Mouse (Mus musculus): ENCODE measurements at regions not wholly inside any gene's neighbourhood (a gene's known extent, or its start where the extent isn't known, plus 50 kb on each side); places are given as distances from the start of the nearest gene placed in this dataset.
"Not testable (repeated sequence)": the region's sequence is repeated elsewhere in the genome, so short reads cannot be mapped to it uniquely, and the experiment has no call there.

DNA sequence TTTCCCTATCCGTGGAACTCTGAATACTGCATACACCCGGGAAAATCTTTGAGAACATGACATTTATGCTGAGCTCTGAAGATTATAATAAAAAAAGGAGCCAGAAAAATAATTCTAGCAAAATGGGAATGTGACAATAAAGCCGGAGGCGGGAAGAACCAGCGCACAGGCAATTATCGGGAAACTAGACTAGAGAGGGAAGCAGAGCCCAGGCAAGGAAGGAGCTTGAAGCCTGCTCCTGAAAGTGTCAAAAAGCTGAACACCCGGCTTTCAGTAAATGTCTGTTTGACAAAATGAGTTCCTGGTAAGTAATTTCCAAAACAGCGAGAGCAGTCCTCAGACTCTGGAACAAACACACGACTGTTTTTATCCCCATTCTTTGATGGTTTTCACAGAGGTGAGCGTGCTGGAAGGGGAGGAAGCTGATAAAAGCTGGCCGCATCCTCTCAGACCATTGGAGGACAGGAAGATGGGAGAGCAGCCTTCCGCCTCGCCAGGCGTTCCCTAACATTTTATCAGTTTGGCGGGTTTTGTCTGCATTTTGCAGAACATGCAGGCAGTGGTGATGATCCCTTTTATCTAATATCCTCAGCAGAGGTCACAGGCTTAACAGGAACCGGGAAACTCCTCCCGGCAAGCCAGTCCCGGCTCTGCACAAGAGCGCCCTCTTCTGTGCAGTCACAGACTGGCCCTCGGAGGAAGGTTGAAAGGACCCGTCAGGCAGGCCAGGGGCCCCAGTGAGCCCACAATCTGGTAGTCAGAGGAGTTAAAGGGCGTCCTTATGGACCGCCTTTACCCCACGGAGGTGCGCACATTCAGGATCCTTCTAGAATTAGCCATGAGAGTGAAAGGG is 201.3 kb upstream of the 1700056E22Rik start:
- DNase-seq (ENCODE audit: low read depth), result peak; percentile 74

GRCm38 (mm10) chr1:184234320-184234988 is 200.4 kb upstream of the 1700056E22Rik start:
- no peak for DNase-seq (ENCODE audit: low read depth)

- DNase-seq (ENCODE audit: low read depth), result no peak
Measured at GRCm38 (mm10) chr1:184233741-184234255, 199.7 kb upstream of the 1700056E22Rik start.

DNA sequence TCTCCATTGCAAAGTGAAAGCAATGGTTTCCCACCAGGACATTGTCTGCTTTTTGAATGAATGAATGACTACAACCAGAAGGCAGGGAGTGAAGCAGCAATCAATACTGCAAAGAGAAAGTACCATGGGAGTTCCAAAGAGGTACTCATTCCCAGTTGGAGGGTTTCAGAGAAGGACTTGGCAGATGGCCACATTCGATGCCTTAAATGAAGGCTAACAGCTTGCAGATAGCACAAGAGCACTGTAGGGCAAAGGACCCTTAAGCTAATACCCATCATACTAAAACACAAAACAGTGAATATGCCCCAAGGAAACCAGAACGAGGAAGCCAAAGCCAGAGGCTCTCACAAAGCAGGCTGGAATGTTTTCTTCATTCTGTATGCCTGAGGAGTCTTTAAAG is 188.2 kb upstream of the 1700056E22Rik start:
- DNase-seq (ENCODE audit: low read depth), result no peak

- no peak for DNase-seq (ENCODE audit: low read depth)
Measured at GRCm38 (mm10) chr1:184221792-184222191, 187.7 kb upstream of the 1700056E22Rik start.

- DNase-seq (ENCODE audit: low read depth), result peak; percentile 19
Measured at GRCm38 (mm10) chr1:184197272-184197671, 163.2 kb upstream of the 1700056E22Rik start.

DNA sequence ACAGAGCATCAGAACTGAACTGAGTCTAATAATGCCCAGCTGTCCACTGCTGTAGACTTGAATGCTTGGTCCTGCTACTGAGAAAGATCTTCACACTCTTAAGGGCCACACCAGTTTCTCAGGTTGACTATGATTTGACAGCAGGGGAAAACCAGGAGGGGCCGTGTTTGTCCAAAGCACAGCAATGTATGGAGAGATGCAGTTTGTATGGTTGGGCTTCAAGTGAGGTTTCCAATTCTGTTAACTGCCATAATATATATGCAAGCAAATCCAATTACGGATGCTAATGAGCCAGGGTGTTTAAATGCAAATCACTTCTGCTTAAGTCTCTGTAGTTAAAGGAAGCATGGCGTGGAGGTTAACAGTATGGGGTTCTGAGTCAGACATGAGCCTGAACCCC is 157.2 kb upstream of the 1700056E22Rik start:
- DNase-seq (ENCODE audit: low read depth), result no peak

- no peak for DNase-seq (ENCODE audit: low read depth)
Measured at GRCm38 (mm10) chr1:184187582-184187981, 153.5 kb upstream of the 1700056E22Rik start.

GRCm38 (mm10) chr1:184182163-184182562 is 148.1 kb upstream of the 1700056E22Rik start:
- peak; percentile 27 for DNase-seq (ENCODE audit: low read depth)

DNA sequence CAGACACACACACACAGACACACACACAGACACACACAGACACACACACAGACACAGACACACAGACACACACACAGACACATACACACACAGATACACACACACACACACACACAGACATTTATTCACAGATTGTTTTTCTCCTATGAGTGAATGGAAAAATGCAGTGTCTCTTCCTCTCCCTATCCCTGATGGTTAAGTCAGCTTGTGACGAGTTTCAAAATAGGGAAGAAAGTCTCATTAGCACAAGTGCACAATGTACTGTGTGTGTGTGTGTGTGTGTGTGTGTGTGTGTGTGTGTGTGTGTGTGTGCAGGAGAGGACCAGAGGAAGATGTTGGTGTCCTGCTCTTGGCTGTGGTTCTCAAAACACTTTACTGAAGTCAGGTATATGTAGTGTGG is 140.3 kb upstream of the 1700056E22Rik start:
- not testable (repeated sequence) for DNase-seq (ENCODE audit: low read depth)

- no peak for DNase-seq (ENCODE audit: low read depth)
Measured at GRCm38 (mm10) chr1:184173739-184174138, 139.6 kb upstream of the 1700056E22Rik start.

DNA sequence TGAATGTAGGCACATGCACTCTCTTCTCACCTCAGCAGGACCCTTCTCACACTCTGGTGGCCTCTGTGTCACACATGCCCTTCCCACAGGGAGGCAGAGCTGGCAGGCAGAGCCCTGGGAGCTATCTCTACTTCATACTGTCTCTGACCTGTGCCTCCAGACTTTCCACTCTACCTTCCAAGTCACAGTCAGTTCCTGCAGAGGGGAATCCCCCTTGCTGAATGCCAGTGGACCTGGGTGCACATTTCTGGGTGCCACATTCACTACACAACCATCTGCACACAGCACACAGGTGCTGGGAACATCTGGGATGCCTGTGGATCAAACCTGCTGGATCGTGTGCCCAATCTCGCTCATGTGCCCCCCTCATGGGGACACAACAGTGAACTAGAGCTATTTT is 138.9 kb upstream of the 1700056E22Rik start:
- DNase-seq (ENCODE audit: low read depth), result no peak

GRCm38 (mm10) chr1:184171601-184172000 is 137.5 kb upstream of the 1700056E22Rik start:
- DNase-seq (ENCODE audit: low read depth), result no peak

DNA sequence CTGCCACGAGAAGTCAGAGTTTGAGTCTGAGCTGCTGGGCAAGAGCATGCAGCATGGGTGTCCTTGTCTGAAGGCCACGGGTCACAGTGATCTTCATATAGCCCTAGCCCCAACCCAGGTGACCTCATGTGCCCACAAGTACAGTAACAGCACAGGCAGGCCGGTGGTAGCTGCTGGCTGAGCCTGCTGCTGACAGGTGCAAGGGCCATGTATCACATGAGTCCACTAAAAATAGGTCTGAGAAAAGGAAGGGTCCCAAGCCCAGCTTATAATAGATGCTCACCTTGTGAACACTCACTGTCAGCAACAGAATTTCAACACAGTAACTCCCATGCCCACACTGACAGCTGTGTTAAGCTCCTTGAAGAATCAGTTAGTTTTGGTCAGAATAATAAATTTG is 136.8 kb upstream of the 1700056E22Rik start:
- DNase-seq (ENCODE audit: low read depth), result no peak

- DNase-seq (ENCODE audit: low read depth), result no peak
Measured at GRCm38 (mm10) chr1:184169967-184170366, 135.9 kb upstream of the 1700056E22Rik start.

DNA sequence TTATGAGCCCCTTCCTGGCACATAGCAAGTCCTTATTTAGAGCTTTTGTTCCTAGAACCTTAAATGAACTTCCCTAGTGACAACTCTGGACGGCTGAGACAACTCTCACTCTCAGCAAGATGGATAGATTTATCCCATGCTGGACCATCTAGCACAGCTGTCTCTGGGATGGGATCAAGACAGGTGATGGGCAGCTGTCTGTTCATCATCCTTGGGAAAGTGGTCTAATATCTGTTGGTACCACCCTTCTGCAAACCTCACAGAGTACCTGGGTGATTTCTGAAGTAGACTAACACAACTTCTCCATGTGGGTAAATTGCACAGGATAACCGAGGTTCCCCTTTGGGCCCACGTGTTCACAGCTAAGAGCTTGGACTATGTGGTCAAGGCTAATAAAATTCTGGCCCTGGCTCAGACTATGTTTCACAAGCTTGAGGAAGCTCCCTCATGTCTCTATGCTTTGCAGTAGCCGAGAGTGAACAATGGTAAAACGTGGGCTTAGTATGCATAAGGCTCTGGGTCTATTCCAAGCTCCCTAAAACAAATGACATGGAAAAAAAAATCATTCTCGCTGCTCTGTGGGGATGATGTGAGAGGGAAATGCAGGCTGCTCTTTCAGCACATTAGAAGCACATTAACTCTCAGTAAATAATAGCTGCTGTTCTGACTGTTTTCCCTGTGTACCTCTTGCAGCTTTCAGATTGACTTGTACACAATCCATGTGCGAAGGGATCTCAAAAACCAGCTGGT is 135.1 kb upstream of the 1700056E22Rik start:
- DNase-seq (ENCODE audit: low read depth), result no peak

DNA sequence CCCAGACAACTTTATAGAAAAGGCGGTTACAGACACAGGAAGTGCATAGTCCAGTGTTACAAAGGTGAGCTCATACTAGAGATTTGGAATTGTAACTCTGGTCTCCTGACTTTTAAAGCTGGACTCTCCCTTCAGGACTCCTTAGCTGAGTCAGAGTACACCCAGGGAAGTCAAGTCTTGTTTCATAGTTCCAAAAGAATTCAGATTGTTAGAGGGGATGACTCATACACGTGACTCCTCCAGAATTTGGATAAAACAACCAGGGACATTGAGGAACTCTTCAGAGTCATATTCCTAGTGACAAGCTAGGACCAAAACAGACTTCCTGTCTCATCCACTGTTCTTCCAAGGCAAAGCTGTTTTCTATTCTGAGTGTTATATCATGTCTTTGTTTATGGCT is 132.8 kb upstream of the 1700056E22Rik start:
- no peak for DNase-seq (ENCODE audit: low read depth)

GRCm38 (mm10) chr1:184162526-184162925 is 128.4 kb upstream of the 1700056E22Rik start:
- not testable (repeated sequence) for DNase-seq (ENCODE audit: low read depth)

DNA sequence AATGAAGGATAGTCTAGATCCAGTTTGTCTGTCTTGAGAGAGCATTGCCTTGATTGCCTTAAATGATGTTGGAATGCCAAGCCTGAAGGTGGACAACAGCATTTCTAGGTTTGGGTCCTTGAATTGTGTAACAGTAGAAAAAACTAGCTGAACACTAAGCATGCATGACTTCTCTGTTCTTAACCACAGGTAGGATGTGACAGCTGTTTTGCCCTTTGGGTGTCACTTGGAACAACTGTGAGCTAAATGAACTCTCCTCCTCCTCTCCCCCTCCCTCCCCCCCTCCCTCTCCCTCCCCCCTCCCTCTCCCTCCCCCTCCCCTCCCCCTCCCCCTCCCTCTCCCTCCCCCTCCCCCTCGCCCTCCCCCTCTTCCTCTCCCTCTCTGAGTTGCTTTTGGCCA is 113.6 kb upstream of the 1700056E22Rik start:
- DNase-seq (ENCODE audit: low read depth), result no peak

DNA sequence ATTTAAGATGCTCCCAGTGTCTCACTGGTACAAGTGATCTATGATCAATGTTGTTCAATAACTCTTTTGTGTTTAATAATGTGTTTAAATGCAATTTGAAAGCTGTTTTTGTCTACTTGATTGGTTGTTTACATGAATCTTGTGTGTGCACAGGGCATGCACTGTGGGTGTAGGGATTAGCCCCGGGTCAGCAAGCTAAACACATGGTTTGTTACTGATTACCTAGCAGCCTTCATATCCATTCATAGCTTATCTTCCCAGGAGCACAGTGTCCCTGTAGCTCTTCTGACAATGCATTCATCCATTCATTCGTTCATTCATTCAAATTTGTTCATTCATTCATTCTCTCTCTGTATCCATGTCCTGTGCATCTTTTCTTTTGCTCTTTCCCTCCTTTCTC is 108.9 kb upstream of the 1700056E22Rik start:
- DNase-seq (ENCODE audit: low read depth), result no peak

- DNase-seq (ENCODE audit: low read depth), result peak; percentile 6
Measured at GRCm38 (mm10) chr1:184140486-184140885, 106.4 kb upstream of the 1700056E22Rik start.

DNA sequence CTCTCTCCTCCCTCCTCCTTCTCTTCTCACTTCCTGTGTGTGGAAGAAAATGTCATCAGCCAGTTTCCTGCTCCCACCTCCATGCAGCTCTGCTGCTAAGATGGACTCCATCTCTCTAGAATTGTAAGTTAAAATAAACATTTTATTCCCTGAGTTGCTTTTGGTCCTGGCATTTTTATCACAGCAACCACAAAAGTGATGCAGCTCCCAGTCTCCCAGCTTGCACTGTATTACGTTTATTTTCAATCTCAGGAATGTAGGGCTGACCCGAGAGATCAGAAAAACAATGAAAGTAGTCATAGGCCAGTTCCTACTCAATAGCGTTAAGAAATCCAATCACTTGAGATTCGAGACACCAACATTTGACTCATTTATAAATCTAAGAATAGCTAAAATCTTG is 106.0 kb upstream of the 1700056E22Rik start:
- peak; percentile 8 for DNase-seq (ENCODE audit: low read depth)
